Mouse (Mus musculus) macrophage (primary cell): ENCODE measurements around the gene Rnf169. TPM values are rescaled to one million over a fixed set of nuclear protein-coding genes. Genes with fewer than 3 reads are reported as not detected.
A peak's percentile ranks its signal among the peaks of the same experiment; 100 is the strongest.
"Not testable (repeated sequence)": the region's sequence is repeated elsewhere in the genome, so short reads cannot be mapped to it uniquely, and the experiment has no call there.

Source experiments
- H3K27ac ChIP-seq: fragments of 350-480 bp; formaldehyde crosslinking; 2 replicates; pipeline ENCODE4 v1.9.0; 2021
- H3K36me3 ChIP-seq: fragments of 350-480 bp; formaldehyde crosslinking; 2 replicates; pipeline ENCODE4 v1.9.0; 2021; ENCODE audit errors: inconsistent target
- H3K4me3 ChIP-seq: fragments of 350-480 bp; formaldehyde crosslinking; 2 replicates; pipeline ENCODE4 v1.9.0; 2021; ENCODE audit errors: inconsistent target
- H3K79me2 ChIP-seq: fragments of 350-480 bp; formaldehyde crosslinking; 2 replicates; pipeline ENCODE4 v1.9.0; 2021; ENCODE audit errors: inconsistent target
- WGBS: methylation state at CpG from one replicate; pipeline ENCODE4 v1.1.7; 2026; ENCODE audit warnings: inconsistent platforms; ENCODE audit not compliant: missing documents; 5-methylcytosine and 5-hydroxymethylcytosine counted together
- polyA plus RNA-seq: library from polyadenylated mRNA; stranded (reverse); fragments of 250-400 nt; gene quantifications from 3 replicates; pipeline ENCODE4 v1.2.4, GENCODE M21; 2018; ENCODE audit warnings: inconsistent platforms

Rnf169 gene
- polyA plus RNA-seq, 1 experiment from 2014 or later: 10.4 TPM

GRCm38 (mm10) chr7:99966011-99966721, 14.1 kb downstream of the Rnf169 start:
- H3K36me3 ChIP-seq: no peaks in the 10 kb centered on the region
- H3K79me2 ChIP-seq: peaks cover 93% of the 10 kb centered on the region
- H3K4me3 ChIP-seq: no peak overlapping the region
- H3K27ac ChIP-seq: no peak overlapping the region
- 94% methylated on average over 9 of the region's 9 CpGs for WGBS

GRCm38 (mm10) chr7:99965020-99965841, 15.0 kb downstream of the Rnf169 start:
- WGBS: 83% methylated on average over 6 of the region's 9 CpGs
- Histone ChIP-seq H3K4me3 (no peak overlapping the region), H3K36me3 (no peaks in the 10 kb centered on the region), H3K27ac (0 out of 2 replicates have a peak overlapping the region, but pooled peaks have one; percentile 22), H3K79me2 (peaks cover 93% of the 10 kb centered on the region)

GRCm38 (mm10) chr7:99963237-99963860, 16.9 kb downstream of the Rnf169 start:
- 64% methylated on average over 3 of the region's 3 CpGs for WGBS
- Histone ChIP-seq H3K79me2 (peaks cover 91% of the 10 kb centered on the region), H3K36me3 (no peaks in the 10 kb centered on the region), H3K27ac (peak overlapping the region; percentile 96), H3K4me3 (no peak overlapping the region)

- Histone ChIP-seq H3K79me2 (peaks cover 91% of the 10 kb centered on the region), H3K4me3 (no peak overlapping the region), H3K36me3 (no peaks in the 10 kb centered on the region), H3K27ac (peak overlapping the region; percentile 96)
- 11% methylated on average over 8 of the region's 8 CpGs for WGBS
These were observed 17.6 kb downstream of the Rnf169 start for GRCm38 (mm10) chr7:99962536-99963236.

- no peak overlapping the region for H3K4me3 ChIP-seq
- no peaks in the 10 kb centered on the region for H3K36me3 ChIP-seq
- H3K27ac ChIP-seq: peak overlapping the region; percentile 96
- H3K79me2 ChIP-seq: peaks cover 91% of the 10 kb centered on the region
- WGBS: 100% methylated on average over 2 of the region's 2 CpGs
These were observed 18.7 kb downstream of the Rnf169 start for GRCm38 (mm10) chr7:99961518-99961917.

GRCm38 (mm10) chr7:99960571-99960970, 19.7 kb downstream of the Rnf169 start:
- H3K4me3 ChIP-seq, H3K27ac ChIP-seq, H3K36me3 ChIP-seq: not testable (repeated sequence)
- peaks cover 91% of the 10 kb centered on the region for H3K79me2 ChIP-seq
- 95% methylated on average over 2 of the region's 2 CpGs for WGBS

GRCm38 (mm10) chr7:99957226-99957965, 22.9 kb downstream of the Rnf169 start:
- Histone ChIP-seq H3K4me3 (no peak overlapping the region), H3K36me3 (peaks cover 9% of the 10 kb centered on the region; the same call in 1 of the 2 replicates), H3K79me2 (peaks cover 93% of the 10 kb centered on the region), H3K27ac (peak overlapping the region; percentile 31; the same call in 1 of the 2 replicates)
- 61% methylated on average over 12 of the region's 12 CpGs for WGBS

- peaks cover 13% of the 10 kb centered on the region; the same call in 1 of the 2 replicates for H3K36me3 ChIP-seq
- peaks cover 89% of the 10 kb centered on the region for H3K79me2 ChIP-seq
- H3K4me3 ChIP-seq: no peak overlapping the region
- H3K27ac ChIP-seq: peak overlapping the region; percentile 31; the same call in 1 of the 2 replicates
- WGBS: 95% methylated on average over 7 of the region's 7 CpGs
These were observed 24.2 kb downstream of the Rnf169 start for GRCm38 (mm10) chr7:99956095-99956494.

- 96% methylated on average over 8 of the region's 8 CpGs for WGBS
- Histone ChIP-seq H3K27ac (peak overlapping the region; percentile 31; the same call in 1 of the 2 replicates), H3K36me3 (peaks cover 16% of the 10 kb centered on the region; the same call in 1 of the 2 replicates), H3K4me3 (no peak overlapping the region), H3K79me2 (peaks cover 72% of the 10 kb centered on the region)
These were observed 26.0 kb downstream of the Rnf169 start for GRCm38 (mm10) chr7:99954212-99954611.

- WGBS: 52% methylated on average over 6 of the region's 6 CpGs
- Histone ChIP-seq H3K4me3 (no peak overlapping the region), H3K36me3 (peaks cover 16% of the 10 kb centered on the region; the same call in 1 of the 2 replicates), H3K27ac (peak overlapping the region; percentile 31), H3K79me2 (peaks cover 65% of the 10 kb centered on the region)
These were observed 26.7 kb downstream of the Rnf169 start for GRCm38 (mm10) chr7:99953442-99954098.

- H3K36me3 ChIP-seq: peaks cover 41% of the 10 kb centered on the region
- WGBS: 28% methylated on average over 9 of the region's 9 CpGs
These were observed 32.9 kb downstream of the Rnf169 start for GRCm38 (mm10) chr7:99947329-99947728.

GRCm38 (mm10) chr7:99946356-99946755, 33.9 kb downstream of the Rnf169 start:
- 58% methylated on average over 4 of the region's 4 CpGs for WGBS
- H3K27ac ChIP-seq: peak overlapping the region; percentile 29; the same call in 1 of the 2 replicates
- H3K36me3 ChIP-seq: peaks cover 46% of the 10 kb centered on the region
- no peak overlapping the region for H3K4me3 ChIP-seq
- no peaks in the 10 kb centered on the region for H3K79me2 ChIP-seq

More at GRCm38 (mm10) chr7:99947329-99947728, 32.9 kb downstream of the Rnf169 start:
- no peak overlapping the region for H3K4me3 ChIP-seq
- H3K79me2 ChIP-seq: peaks cover 9% of the 10 kb centered on the region; the same call in 1 of the 2 replicates
- 0 out of 2 replicates have a peak overlapping the region, but pooled peaks have one; percentile 29 for H3K27ac ChIP-seq

GRCm38 (mm10) chr7:99945939-99946338, 34.3 kb downstream of the Rnf169 start:
- H3K4me3 ChIP-seq: no peak overlapping the region
- no peak overlapping the region; the same call in 1 of the 2 replicates for H3K27ac ChIP-seq
- peaks cover 50% of the 10 kb centered on the region for H3K36me3 ChIP-seq
- H3K79me2 ChIP-seq: no peaks in the 10 kb centered on the region
- WGBS: 97% methylated on average over 3 of the region's 3 CpGs
